Mouse (Mus musculus): Measurements from ENCODE around the gene Il1b.

Il1b gene

DNA sequence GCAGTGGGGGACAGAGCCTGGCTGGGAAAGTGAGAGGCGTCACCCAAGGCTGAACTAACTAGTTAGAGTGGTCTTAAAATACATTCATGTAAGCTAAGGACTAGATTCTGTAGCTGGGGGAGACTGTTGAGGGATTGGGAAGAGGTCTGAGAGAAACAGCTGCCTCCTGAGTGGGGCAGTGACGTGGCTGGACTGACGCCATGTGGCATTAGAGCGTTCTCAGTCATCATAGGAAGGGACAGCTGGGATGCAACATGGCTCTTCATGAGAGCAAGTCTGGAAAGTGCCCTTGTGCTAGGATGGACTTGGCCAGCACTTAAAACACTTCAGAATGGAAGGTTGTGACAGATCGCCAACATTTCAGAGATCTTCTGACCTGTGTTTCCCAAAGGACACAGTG is 2.1 kb downstream of the Il1b start:
- DNase-seq (ENCODE audit: low spot score in 2 of 2): peak in 1 of 2 experiments; percentile 15

DNA sequence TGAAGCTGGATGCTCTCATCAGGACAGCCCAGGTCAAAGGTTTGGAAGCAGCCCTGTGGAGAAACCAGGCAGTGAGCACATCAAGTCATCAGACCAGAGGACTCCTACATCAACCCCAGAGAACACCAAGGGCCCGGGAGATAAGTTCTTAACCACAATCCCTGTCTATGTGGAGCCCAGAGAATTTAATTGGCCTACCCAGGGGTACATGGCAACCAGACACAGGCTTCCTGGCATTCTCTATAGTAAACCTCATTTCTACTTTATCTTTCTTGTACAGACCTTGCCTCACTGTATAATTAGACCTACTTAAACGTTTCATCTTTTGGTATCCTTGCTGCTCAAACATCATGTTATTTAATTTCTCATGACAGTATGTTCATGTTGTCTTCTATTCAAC is 2.8 kb downstream of the Il1b start:
- no peak for DNase-seq (ENCODE audit: low spot score in 2 of 2)

DNA sequence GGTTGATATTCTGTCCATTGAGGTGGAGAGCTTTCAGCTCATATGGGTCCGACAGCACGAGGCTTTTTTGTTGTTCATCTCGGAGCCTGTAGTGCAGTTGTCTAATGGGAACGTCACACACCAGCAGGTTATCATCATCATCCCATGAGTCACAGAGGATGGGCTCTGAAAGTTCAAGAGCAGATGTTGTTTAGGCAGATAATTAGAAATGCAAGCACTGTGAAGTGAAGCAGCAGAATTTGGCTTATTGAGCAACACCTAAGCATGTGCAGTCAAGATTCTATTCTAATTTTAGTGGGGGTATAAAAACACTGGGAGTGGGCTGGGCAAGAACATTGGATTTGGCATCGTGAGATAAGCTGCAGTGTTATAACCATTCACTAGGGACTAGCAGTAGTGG is 3.7 kb downstream of the Il1b start:
- no peak for DNase-seq (ENCODE audit: low spot score in 2 of 2)

DNA sequence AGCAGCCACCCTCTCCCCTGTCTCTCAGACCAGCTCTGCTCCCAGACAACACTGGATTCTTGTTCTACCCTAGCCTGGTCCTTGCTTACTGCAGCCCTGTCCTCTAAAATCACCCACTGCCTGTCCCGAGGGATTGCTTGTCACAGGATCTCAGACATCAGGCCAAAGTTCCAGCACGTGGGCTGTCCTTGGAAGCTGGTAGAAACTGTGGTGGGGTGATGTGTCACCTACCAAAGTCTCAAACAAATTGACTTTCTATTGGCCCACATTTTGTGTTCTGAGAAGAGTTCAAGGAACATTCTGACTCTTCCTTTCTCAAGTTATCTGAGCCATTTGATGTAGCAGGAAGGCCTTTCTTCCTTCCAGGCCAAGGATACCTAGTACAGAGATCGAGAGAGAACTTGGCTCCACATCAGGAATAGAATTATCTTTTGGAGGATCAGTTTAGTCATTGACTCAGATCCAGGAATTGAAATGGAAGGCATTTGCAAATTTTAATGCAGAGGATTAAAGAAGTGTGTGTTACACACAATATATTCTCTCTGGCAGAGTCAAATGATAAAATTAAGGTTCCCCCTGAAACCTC is 9.9 kb downstream of the Il1b start:
- peak in 1 of 2 experiments; percentile 19 for DNase-seq (ENCODE audit: low spot score in 2 of 2)

DNA sequence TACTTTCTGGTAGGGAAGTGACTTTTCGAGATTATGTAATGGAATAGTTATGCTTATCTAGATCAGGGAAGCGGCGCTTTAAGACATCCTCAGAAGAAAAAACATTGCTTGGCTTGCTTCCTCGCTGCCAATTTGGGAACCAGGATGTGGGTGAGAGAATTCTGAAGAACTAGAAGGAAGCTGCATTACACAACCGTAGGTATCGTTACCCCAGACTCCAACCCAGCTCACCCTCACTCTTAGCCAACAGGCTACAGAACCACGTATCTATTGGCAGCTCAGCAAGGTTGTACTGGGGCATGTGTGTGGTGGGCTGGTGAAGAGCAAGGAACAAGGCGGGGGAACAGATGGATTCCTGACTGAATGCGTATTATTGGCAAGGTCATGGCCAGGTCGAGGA is 10.7 kb downstream of the Il1b start:
- peak; percentile 76 to 82 for DNase-seq (ENCODE audit: low spot score in 2 of 2)

DNA sequence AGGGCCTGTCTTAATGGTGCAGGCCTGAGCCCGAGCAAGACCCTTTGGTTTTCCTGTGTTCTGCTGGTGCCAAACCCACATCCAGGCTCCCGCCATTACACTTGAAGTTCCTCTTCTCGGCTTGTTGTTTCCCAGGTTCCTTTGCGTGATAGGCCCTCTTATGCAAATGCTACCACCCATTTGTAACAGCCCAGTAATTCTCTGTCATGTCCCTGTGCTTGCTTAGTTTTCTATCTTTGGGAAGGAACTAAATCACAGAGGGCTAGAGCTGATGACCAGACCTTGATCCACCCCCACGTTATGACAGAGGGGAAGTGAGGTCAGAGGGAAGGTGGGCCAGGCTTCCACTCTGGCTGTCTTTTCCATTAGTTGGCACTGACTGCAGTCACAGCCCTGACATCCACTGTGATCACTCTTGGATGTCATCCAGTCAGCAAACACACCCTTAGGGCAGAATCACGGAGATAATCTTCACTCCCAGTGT is 32.8 kb downstream of the Il1b start:
- DNase-seq (ENCODE audit: low spot score in 2 of 2): no peak

DNA sequence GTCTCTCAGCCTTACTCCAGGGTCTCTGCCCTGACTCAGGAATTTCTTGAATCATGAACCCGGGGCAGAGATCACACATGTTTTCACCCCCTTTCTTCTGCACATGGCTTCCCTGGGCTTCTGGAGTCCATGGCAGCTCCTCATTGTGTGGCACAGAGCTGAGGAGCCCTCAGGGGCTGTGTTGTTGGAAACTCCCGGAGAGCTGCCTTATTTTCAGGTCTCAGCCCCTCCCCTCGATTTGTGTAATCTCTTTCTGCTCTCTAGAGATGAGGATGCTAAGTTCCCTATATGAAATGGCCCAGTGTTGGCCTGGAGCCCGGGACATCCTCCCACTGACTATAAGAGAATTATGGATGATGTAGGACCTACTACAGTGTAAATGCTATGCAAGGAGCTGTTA is 37.5 kb downstream of the Il1b start:
- DNase-seq (ENCODE audit: low spot score in 2 of 2): no peak

DNA sequence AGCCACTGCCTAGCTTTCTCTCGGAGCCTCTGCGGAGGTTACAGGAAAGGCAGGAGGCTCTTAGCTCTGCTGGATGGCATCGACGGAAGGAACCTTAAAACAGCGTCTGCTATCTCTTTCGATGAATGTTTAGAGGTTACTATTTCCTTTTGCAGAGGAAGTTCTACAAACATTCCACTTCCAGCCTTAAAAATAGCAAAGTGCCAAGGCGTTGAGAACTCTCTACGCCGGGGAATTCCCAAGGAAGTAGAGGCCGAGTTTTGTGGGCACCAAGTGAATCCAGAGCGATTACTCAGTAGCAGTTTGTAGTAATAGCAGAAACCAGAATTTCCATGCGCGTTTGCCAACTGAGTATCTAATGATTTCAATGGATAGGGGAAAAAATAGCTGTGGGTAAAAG is 40.4 kb downstream of the Il1b start:
- no peak for DNase-seq (ENCODE audit: low spot score in 2 of 2)

DNA sequence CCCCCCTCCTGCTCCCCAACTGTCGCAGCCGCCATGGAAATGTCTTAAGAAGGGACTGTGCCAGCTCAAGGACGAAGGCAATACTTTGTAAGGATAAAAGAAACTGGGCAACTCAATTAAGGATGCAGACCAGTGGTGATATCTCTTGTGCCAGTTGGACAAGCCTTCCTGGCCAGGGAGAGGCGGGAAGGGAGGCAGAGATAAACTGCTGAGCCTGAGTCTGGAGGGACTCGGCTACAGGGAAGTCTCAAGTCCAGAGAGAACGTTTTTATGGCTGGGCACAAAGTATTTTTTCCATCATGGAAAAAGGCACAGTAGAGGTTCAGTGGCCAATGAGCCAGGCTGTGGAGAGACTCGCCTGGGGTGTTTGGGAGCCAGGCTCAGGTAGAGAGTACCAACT is 40.9 kb downstream of the Il1b start:
- no peak for DNase-seq (ENCODE audit: low spot score in 2 of 2)

DNA sequence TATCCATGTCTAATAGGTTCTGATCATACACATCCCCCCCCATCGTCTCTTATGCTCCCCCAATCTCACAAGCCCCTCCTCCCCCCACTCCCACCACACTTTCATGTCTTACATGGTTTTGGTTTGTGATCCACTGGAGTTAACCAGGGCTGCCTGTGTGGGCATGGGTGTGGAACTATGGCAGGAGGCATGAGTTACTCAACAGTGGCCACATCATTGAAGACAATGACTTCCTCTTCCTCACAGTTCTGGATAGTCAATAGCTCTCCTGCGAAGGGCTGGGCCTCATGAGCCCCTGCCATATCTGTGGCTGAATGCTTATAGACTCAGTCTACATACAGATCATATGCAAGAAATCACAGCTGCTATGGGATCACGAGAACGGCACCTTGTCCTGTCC is 42.7 kb downstream of the Il1b start:
- no peak for DNase-seq (ENCODE audit: low spot score in 2 of 2)

DNA sequence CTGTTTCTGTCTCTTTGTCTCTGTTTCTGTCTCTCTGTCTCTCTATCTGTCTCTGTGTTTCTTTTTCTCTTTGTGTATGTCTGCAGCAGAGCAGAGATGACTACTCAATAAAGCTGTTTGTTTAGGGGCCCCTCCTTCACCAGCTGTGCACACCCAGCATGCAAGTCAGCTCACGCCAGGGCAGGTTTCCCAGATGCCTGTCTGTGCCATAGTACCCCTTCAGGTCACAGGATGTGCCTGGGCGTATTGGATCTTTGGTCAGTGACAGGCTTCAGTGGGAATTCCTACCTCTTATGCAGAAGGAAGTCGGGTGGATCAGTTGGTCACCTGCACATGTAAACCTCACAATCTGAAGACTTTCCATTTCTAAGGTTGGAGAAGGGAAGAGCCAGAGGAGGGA is 46.7 kb downstream of the Il1b start:
- no peak for DNase-seq (ENCODE audit: low spot score in 2 of 2)

DNA sequence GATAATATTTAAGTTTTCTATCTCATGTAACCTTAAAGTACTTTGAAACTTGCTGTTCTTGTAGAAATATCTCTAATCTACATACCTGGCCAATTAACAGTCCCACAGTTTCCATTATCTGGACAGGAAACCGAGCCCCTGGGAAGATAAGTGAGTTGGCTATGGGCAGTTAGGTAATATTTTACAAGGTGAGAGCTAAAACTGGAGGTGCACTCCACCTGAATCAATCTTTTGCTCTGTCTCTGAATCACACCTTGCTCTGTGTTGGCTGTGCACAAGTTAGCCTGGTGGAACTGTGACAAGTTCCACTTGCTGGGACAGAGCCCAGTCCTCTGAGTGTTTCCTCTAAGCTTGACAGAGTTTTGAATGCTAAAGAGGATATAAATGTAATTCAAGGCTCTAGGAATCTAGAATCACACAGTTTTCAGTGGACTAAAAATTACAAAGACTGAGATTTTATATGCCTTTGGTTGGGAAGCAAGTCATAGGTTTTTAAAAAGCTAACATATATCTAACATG is 48.8 kb downstream of the Il1b start:
- peak; percentile 57 to 61 for DNase-seq (ENCODE audit: low spot score in 2 of 2)

DNA sequence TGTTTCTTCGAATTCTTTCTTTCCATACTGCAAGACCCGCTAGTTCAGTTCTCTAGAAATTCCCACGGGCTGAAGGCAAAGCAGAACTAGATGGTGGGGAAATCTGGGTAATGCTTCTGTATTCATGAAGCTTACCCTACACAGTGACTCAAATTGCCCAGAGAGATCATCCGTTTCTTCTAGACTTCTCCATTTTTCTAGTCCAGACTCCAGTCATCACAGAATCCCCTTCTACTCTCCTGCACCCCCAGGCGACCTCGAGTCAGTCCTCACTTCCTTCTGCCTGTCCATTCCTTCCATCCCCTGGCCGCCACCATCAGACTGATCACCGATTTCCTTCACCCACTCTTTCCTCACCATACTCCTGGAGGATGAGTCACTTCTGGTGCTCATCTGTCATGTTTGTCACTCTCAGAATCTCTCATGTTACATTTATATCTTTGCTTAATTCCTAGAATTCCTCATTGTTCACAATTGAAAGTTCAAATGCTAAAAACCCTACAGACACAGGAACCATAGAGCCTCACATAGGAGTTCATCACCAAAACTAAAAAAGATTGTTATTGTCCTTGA is 50.8 kb downstream of the Il1b start:
- DNase-seq (ENCODE audit: low spot score in 2 of 2): no peak

DNA sequence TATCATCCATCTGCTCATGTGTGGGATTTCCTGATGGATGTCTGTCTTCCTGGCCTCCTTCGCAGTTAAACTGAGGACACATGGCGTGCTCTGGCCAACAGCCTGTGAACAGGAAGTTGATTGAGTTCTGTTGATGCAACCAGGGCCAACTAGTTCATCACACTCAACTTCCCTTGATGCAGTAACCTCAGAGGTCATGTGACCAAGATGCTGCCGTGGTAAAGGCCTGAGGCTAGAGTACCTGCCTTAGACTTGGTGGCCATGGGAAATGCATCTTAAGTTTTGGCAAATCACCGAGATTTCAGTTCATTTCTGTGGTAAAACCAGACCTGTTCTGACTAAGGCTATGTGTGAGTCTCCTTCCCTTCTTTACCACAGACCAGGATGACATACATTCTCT is 55.1 kb downstream of the Il1b start:
- DNase-seq (ENCODE audit: low spot score in 2 of 2): peak in 1 of 2 experiments; percentile 20

DNA sequence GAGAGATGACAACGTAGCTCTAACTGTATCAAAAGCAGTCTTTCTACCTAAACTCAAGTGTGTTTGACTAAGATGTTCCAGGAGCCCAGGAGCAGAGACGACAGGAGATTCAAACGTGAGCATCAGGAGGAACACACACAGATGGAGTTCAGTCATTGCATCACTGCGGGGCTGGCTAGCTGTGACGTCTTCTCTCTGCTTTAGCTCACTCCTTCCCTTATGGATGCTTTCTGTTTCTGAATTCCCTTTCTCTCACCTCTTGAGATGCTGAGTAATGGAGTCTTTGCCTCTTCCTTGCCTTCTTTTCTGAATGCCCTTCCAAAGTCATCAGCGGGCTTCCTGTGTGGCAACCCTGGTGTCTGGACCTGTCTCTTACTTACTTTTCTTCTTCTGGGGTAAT is 56.1 kb downstream of the Il1b start:
- no peak for DNase-seq (ENCODE audit: low spot score in 2 of 2)
